Mouse (Mus musculus) frontal cortex, postnatal 10 days (tissue): ENCODE results near the gene Rora.

Source experiments
- DNase-seq, 2 experiments: peaks; one replicate each; pipeline ENCODE4 v3.0.0; 2022; ENCODE audit warnings: low spot score in 2 of 2, mixed read lengths in 1 of 2

Rora gene

DNA sequence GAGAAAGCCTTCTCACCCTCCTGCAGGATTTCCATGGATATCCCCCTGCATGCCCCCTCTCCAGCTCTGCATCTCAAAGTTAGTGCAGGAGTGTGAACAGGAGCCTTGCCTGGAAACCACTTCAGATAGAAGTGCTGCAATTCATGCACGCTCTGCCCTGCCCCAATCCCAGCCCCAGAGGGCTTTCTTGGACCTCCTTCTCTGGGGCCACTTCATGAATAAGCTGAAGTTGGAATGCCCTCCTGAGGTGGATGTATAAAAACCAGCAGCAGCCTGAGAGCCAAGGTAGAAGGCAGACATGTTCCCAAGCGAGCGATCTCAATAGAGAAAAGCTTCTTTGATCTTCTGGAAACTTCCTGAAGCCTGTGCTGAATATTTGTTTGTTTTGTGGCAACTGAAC, 572.8 kb downstream of the Rora start:
- no peak for DNase-seq

DNA sequence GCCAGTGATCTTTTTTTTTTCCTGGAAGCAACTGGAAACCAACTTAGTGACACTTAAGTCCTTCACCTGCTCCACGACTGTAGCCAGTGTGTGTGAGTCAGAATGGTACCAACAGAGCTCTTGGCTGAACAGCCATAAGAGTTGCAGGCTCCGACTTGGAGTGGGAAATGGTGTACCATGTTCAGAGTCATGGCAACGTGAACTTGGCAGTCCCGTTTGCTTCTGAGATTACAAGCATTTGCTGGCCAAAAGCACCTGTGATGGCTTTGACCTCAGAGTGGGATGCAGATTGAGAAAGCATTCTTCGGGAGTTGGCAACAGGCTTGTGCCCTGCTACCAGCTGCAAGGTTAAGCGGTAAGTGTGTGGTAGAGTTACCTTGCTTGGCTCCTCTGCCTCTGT, 574.2 kb downstream of the Rora start:
- DNase-seq = no peak

DNA sequence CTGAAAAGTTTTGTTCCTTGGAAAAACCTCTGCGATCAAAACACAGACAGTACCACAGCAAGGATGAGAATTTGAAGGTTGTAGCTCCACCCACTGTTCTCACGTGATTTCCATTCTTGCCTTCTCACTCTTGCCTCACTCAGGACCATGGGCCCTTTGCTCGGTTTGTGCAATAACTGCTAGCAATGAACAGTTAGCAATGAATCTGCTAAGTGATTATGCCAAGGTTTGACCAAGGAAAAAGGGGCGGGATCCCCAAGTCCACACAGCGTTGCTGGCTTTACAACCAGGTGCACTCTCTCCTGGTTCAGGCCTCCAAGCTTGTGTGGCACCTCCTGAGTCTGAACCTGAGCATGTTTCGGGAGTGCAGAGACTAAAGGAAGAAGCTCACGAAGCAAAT, 576.3 kb downstream of the Rora start:
- DNase-seq = no peak

DNA sequence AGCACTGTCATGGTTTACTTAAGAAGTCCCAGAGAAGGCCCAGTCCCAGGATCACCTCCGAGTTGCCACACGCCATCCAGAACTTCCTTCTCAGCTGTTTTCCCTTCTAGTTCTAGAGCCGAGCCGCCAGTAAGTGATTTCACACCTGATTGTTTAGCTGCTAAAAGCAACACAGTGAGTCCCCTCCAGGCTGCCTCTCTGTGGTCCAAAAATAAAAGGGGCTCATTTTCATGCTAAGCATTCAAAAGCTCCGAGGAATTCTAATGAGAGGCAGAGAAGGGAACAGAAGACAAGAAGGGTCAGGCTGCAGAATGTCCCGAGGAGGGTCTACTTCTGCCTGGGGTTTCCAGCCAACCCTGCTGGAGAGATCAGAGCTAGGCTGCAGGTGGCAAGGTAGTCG, 580.9 kb downstream of the Rora start:
- DNase-seq = no peak

DNA sequence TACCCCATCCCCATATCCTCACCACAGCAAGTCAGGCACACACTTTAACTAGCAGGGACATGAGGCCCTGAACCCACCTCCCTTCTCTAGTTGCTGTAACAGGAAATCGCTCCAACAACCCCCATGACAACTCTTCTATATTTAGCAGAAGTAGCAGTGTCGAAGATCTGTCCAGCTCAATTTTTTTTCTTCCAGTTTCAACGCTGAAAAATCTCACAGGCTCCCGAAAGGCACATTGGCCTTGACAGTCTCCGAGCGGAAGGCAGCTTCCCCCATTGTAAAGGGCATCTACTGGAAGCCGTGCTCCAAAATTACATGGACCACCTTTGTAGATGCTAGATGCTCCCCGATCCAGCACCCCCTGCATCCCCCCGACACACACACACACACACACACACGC, 583.7 kb downstream of the Rora start:
- no peak for DNase-seq

DNA sequence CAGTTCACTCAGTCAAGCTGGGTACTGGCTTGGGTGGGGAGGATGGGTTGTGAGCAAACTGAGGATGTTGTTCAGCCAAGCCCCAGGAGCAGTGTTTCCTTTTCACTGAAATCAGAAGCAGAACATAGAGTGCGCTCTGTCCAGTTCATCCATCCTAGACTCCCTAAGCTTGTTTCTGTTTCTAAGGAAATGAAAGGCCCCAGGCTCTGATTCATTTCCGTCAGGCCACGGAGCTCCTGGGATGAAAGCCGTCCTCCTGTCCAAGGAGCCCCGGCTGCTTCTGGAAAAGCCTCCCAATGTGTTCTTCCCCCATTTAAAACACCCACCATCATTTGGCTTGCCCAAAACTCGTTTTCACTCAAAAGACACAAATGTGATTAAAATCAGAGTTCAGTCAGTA, 589.0 kb downstream of the Rora start:
- DNase-seq = no peak

DNA sequence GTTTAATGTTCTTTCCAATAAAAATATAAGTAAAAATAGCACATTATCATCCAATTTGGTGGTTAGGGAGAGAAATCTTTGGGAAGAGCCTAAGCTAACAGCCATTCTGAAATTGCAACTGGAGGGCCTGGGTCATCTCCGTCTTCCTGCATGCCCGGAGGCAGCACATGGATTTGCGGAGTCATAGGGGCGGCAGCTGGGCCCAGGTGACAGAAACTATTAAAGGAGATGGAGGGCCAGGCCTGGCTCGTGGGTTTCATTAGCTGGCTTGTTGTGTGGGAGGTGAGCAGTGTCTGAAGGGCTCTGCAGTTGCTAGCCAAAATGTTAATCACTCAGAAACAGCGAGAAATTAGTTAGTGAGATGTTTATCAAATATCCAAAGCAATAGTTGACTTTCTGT, 590.0 kb downstream of the Rora start:
- no peak for DNase-seq

DNA sequence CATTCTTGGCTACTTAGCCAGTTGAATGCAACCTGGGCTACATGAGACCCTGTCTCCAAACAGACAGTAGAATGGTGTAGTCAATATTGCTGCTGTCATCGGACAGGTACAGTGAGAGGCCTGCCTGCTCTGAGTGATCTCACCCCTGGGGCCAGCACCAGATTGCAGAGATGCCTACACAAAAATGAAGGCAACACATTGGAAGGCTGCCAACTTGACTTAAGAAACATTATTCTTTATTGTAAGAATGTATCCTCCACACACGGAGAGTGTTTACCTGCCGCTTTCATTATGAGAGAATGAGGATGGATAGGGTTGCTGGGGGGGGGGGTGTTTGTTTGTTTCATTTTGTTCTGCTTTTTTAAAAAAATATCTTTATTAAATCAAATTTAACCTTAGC, 592.6 kb downstream of the Rora start:
- DNase-seq = no peak

DNA sequence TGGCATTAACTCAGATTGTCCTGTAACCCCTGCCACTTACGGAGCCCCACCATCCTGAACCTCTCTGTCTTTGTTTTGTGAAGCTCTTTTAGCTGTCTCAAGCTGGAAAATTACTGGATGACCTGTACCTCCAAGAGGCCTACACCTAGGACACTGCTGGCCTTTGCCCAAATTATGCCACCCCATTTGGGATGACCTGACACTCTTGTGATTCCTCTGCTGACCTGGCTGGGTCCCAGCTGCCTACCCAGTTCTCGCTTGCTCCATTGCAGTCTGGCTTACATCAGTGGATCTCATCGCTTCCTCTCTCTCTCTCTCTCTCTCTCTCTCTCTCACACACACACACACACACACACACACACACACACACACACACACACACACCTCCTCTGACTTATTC, 596.0 kb downstream of the Rora start:
- no peak for DNase-seq

DNA sequence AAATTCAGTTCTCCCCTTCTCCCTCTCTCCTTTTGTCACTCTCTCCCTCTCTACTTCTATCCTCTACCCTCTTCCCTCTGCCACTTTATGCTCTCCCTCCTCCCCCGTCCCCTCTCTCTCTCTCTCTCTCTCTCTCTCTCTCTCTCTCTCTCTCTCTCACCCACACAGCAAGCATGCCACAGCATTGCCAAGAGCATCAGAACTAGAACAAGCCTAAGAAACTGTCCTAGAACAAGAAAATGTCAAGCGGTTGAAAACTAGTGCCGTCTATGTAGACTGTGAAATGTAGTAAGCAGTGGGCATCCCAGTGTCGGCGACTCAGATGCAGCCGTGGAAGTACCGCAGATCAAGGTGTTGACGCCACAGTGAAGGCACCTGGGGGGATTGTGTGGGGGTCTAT, 596.7 kb downstream of the Rora start:
- DNase-seq = no peak

DNA sequence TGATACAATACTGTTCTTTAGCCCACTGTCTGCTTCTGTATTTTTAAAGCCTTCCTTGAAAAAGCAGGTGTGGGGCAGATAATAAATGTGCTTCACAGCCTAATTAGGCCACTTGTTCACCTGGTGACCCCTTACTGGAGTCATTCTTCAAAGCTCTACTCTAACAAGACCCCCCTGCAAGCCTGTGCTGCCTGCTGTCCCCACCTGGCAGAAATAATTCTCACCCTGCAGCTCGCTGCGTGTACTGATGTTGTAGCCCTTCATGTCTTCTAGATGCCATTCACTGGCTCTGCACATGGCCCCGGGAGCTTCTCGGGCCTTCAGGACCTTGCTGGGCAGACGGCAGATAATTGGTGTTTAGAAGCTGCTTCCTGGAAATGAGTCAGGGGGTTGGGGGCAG, 604.9 kb downstream of the Rora start:
- no peak for DNase-seq

DNA sequence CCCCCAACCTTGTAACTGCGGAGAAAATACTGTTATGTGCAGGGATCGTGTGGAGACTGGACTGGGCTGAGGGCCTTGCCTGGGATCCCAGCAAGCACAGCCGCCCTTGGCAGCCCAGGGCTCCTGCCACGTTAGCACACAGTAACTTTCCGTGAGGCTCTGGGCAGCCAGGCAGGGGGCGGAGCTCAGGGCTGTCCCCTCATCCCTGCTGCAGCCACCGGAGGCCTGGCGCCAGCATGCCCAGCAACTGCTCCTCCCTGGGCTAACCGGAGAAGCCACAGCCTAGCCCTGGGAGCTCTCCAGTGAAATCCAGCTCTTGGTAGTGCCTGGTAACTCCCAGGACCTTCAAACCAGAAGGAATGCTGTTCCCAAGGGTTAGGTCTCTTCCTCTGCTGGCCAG, 605.8 kb downstream of the Rora start:
- peak; percentile 27 to 40 for DNase-seq

DNA sequence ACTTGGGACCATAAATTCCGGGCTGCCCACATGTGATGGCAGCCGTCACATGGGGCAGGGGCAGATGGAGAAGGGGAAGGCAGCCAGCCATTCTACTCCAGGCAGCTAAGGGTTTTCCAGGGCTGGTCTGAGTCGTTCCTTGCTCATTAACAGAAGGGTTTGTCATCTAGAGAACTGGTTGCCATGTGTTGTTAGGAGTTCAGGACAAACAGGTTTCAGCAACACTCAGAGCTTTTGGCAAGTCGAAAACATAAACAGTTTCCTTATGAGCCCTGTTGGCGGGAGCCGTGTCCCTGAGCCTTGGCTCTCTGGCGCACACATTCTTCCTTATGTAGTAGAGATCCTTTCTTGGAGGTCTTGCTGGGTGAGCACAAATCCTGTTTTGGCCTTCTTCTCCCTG, 611.6 kb downstream of the Rora start:
- DNase-seq = no peak

DNA sequence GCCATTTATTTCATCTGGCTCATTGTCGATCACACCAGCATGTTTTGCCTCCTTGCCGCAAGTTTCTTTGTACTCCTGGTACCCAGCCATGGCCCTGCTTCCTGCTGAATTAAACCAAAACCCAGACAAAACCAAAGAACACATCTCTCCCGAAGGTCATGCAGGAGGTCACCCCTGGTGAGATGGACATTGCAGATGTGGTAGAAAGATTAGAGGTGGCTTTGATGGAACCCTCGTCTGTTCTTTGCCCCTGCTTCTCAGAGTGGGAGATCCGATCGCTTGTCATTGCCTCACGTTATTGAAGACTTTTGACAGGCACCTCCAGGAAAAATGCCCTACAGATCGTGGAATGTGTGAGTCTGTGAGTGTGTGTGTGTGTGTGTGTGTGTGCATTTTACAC, 616.8 kb downstream of the Rora start:
- no peak for DNase-seq

DNA sequence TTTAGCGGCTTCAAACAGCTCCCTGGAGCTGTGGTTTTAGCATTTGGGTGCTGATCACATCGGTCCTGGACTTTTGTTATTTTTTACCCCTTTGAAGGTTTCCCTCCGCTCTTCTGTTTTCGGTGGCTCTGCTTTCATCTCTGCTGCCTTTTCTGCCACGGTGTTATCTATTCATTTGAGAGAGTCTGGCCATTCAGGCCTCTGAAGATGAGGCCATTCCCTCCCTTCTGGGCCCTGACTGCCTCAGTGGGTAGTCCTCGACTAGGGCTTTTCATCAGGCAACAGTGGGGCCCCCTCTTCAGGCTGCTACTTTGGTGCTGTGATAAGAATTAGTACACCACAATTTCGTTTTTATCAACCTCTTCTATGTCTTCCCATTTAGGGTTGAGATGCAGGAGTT, 617.3 kb downstream of the Rora start:
- DNase-seq = no peak

DNA sequence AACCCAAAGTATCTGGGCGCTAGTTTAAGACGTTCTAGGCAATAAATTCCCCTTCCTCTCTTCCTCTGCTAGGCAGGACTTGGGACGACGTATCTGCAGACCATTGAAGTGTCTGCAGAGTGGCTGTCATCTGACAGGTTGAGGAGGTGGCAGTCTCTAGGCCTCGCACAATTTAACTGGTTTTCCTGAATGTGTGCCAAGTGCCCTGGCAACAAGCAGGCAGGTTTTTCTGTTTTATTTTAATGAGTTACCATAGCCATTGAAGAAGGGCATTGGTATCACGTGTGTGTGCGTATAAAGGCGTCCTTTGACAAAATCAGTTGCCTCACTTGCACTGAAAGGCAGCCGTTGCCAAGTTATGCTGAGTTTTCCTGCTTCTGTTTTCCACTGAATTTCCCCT, 619.3 kb downstream of the Rora start:
- DNase-seq = no peak

DNA sequence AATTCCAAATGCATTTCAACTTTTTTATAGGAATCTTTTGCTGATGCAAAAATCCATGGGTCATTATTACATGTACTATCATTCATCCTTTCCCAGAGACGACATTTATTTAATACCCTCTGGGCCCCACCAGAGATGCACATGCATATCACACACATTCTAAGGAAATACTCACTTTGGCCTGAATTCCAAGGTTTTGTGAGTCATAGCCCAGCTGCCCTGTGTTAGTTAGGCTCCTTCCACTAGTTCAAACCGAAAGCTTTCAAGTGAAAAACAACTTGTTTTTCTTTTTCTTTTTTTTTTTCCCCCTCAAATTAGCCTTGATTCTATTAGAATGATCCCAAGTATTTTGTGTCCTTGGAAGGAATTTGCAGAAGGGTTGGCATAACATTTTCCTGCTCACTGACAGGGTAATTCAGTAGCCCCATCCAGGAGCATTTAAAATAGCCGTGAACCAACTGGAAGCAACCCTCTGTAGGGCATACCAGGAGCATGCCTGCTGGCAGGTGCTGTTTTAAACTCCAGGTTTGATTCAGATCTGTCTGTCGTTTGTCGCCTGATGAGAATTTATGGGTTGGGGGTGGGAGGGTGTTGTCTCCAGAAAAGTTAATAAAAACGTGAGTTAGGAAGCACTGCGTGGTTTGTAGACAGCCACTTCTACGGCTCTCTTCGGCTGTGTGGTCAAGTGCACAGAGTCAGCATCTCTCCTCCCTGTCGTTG, 621.3 kb downstream of the Rora start:
- no peak for DNase-seq

DNA sequence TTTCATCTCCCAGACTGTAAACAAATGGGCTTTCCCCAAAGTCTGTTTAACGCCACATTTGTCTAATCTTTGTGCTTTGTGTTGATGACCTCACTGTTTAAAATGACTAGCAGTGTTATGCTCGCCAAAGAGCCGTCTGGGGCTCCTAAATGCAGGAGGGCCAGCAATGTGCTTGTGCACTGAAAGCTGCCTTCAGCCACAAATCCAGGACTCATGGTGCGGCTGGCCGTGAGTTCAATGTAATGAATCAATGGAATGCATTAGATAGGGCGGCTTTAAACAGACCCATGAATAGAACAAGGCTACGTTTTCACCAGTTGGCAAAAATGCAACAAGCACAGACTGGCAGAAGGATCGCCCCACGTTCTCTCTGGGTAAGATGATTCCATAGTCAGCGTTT, 623.7 kb downstream of the Rora start:
- no peak for DNase-seq

DNA sequence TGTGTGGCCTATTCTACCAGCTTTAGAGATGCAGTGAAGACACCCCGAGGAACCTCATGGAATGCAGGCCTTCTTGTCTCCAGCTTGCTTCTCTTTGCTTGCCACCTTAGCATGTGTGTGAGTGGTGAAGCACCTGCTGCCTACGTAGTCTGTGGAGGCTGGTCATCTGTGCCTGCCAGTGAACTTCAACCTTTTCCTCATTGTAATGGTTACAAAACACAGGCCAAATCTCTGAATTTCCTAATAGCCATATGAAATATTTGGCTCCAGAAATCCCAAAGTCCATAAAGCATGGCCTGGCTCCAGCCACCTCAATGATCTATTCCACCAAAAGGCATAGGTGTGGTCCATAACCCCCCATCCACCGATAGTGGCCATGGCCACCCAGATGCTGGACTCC, 631.4 kb downstream of the Rora start:
- DNase-seq = no peak

DNA sequence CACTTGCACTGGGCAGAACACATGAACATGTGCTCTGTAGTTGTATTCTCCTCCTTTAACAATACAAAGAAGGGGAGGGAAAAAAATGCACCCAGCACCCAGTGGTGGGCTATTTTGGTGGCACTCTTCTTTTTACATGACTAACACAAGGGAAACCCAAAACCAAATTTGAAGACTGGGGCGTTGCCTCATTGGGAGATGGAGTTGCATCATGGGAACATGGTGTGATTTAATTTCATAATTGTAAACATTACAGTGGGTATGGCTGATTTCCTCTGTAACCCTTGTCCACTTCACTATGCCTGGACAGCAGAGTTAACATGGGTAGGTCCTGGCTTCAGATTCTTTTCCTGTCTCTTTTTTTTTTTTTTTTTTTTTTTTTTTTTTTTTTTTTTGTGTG, 634.5 kb downstream of the Rora start:
- no peak for DNase-seq

DNA sequence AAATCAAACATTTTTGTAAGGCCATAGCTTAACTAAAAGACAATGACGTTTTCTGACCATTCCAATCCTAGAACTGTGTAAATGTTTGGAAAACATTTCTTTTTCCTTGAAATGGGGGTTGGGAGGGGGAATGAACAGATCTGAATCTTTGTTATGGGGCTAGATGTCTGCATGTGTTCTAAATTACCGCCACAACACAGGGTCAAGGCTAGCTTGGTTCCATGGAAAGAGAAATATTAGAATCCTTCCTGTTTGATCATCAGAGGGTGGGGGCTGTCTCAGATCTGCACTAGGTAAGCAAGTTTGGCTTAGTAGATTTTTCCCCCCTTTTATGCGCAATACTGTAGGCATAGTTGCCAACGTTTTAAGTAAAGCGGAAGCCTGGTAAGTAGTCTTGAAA, 635.0 kb downstream of the Rora start:
- DNase-seq = no peak

DNA sequence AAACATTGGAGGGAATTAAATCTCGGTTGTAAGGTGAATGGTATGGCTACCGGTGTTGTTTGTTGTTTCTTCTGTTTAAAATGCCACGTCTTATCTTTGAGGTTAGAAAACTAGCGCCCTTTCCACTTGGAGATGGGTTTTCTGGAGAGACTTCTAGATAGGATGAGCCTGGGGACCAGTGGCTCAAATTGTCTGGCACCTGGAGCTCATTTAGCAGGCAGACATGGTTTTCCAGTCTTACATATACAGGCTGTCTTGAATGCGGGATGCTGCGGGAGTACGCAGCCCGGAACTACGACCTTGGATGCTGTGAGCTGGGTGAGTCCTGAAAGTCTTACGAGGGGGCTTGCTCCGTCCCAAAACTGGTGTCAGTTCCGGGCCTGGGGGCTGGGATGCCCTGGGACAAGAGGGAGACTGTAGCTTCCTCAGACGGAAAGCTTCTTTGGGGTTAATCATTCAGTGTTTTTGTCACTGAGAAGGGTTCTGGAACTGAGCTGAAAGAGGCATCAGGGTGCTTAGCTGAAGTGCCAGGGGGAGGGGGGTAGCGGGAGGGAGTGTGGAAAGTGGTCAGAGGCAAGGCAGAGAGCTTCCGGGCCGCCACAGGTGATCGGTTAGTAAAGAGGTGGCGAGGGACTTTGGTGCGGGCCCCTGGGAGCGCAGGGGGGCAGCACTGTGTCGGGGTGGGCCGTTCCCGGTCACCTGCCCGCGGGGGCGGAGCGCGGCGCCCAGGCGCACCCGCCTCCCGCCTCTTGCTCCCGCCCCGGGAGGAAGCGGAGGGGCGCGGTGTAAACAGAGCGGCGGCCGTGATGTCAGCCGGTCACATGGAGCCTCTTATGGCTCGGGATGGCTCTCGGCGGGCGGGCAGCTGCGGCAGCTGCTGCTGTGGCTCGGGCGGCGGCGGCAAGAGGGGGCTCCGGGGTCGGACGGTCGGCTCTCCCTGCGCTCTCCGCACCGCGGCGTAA, 635.8 kb downstream of the Rora start:
- DNase-seq = peak; percentile 54 to 72
